17 mouse cellular contexts compared by ENCODE assay signal in genomic region chr1:171797840-171798239, GRCm38 (mm10). TPM values are rescaled to one million over a fixed set of nuclear protein-coding genes. Genes with fewer than 3 reads are reported as not detected.
"Had no signal": no experiment of that assay in that cellular context is flagged by ENCODE, and none has a peak within 500 bp of the region (broad histone marks: within the 10 kb centered on the region; RNA-seq: fewer than 3 reads in every experiment).

No protein-coding gene starts in this region.

- H3K27me3 ChIP-seq: lung, embryonic 15.5 days; midbrain, embryonic 13.5 days; midbrain, embryonic 15.5 days; neural tube, embryonic 12.5 days; stomach, embryonic 15.5 days had no signal

- ATAC-seq: lung, postnatal 0 days; midbrain, embryonic 13.5 days; midbrain, embryonic 15.5 days had no signal

- H3K27ac ChIP-seq: lung, embryonic 15.5 days; macrophage; midbrain, embryonic 13.5 days; midbrain, embryonic 15.5 days; neural tube, embryonic 12.5 days; stomach, embryonic 15.5 days; stomach, postnatal 0 days had no signal

- H3K4me2 ChIP-seq: lung, embryonic 15.5 days; midbrain, embryonic 11.5 days; midbrain, embryonic 13.5 days; midbrain, embryonic 15.5 days; neural tube, embryonic 12.5 days; stomach, embryonic 15.5 days had no signal

- H3K4me1 ChIP-seq: lung, embryonic 15.5 days; midbrain, embryonic 13.5 days; midbrain, embryonic 15.5 days; neural tube, embryonic 12.5 days; stomach, embryonic 15.5 days had no signal

- H3K4me3 ChIP-seq: lung, embryonic 15.5 days; midbrain, embryonic 13.5 days; midbrain, embryonic 15.5 days; neural tube, embryonic 12.5 days; stomach, embryonic 15.5 days had no signal

- H3K9me3 ChIP-seq: lung, embryonic 15.5 days; midbrain, embryonic 13.5 days; midbrain, embryonic 15.5 days; neural tube, embryonic 12.5 days; stomach, embryonic 15.5 days had no signal

- DNase-seq: lung, adult 2 months; lung, postnatal 14 days; lung, postnatal 36 days; right cerebral cortex, postnatal 14 days; thymus, adult 2 months; thymus, postnatal 25 days; thymus, postnatal 4 days had no signal

- H3K36me3 ChIP-seq: lung, embryonic 15.5 days; midbrain, embryonic 13.5 days; midbrain, embryonic 15.5 days; neural tube, embryonic 12.5 days; stomach, embryonic 15.5 days had no signal

- H3K9ac ChIP-seq: lung, embryonic 15.5 days; midbrain, embryonic 13.5 days; midbrain, embryonic 15.5 days; neural tube, embryonic 12.5 days; stomach, embryonic 15.5 days had no signal

RNA-seq across cellular contexts. Expression of gene Slamf1, which starts 30.9 kb away (rescaled TPM):
- total RNA-seq: megakaryocyte, adult 5-6 weeks had no signal
